Mouse (Mus musculus): ENCODE results near the gene Mfsd13b.
"Not testable (repeated sequence)": the region's sequence is repeated elsewhere in the genome, so short reads cannot be mapped to it uniquely, and the experiment has no call there.

Mfsd13b gene

GRCm38 (mm10) chr7:120982968-120983367 is 659 bp downstream of the Mfsd13b start:
- DNase-seq (ENCODE audit: low spot score in 2 of 2): no peak

GRCm38 (mm10) chr7:120991191-120991590 is 8.9 kb downstream of the Mfsd13b start:
- DNase-seq (ENCODE audit: low spot score in 2 of 2): no peak

GRCm38 (mm10) chr7:120999021-120999530 is 16.8 kb downstream of the Mfsd13b start:
- DNase-seq (ENCODE audit: low spot score in 2 of 2): no peak

GRCm38 (mm10) chr7:121000065-121000822 is 17.9 kb downstream of the Mfsd13b start:
- no peak for DNase-seq (ENCODE audit: low spot score in 2 of 2)

GRCm38 (mm10) chr7:121001879-121002278 is 19.6 kb downstream of the Mfsd13b start:
- DNase-seq (ENCODE audit: low spot score in 2 of 2): no peak

GRCm38 (mm10) chr7:121002407-121002928 is 20.2 kb downstream of the Mfsd13b start:
- no peak for DNase-seq (ENCODE audit: low spot score in 2 of 2)

GRCm38 (mm10) chr7:121003793-121004418 is 21.6 kb downstream of the Mfsd13b start:
- DNase-seq (ENCODE audit: low spot score in 2 of 2): no peak

GRCm38 (mm10) chr7:121011794-121012689 is 29.7 kb downstream of the Mfsd13b start:
- DNase-seq (ENCODE audit: low spot score in 2 of 2): no peak

- DNase-seq (ENCODE audit: low spot score in 2 of 2): no peak
Measured at GRCm38 (mm10) chr7:121014486-121014885, 32.2 kb downstream of the Mfsd13b start.

GRCm38 (mm10) chr7:121018778-121019177 is 36.5 kb downstream of the Mfsd13b start:
- DNase-seq (ENCODE audit: low spot score in 2 of 2): no peak

- no peak for DNase-seq (ENCODE audit: low spot score in 2 of 2)
Measured at GRCm38 (mm10) chr7:121020277-121020676, 38.0 kb downstream of the Mfsd13b start.

GRCm38 (mm10) chr7:121025221-121026008 is 43.1 kb downstream of the Mfsd13b start:
- DNase-seq (ENCODE audit: low spot score in 2 of 2): no peak

- no peak for DNase-seq (ENCODE audit: low spot score in 2 of 2)
Measured at GRCm38 (mm10) chr7:121026300-121026699, 44.0 kb downstream of the Mfsd13b start.

GRCm38 (mm10) chr7:121029947-121030346 is 47.6 kb downstream of the Mfsd13b start:
- DNase-seq (ENCODE audit: low spot score in 2 of 2): not testable (repeated sequence)

- DNase-seq (ENCODE audit: low spot score in 2 of 2): peak; percentile 87 to 88
Measured at GRCm38 (mm10) chr7:121033856-121034652, 51.7 kb downstream of the Mfsd13b start, which contains the start of gene Mettl9. Gene Mettl9, plus strand, starts transcription at chr7:121034445.

GRCm38 (mm10) chr7:121034701-121035141 is 52.4 kb downstream of the Mfsd13b start:
- DNase-seq (ENCODE audit: low spot score in 2 of 2): peak in 1 of 2 experiments; percentile 49

- DNase-seq (ENCODE audit: low spot score in 2 of 2): peak in 1 of 2 experiments; percentile 9
Measured at GRCm38 (mm10) chr7:121035161-121035721, 52.9 kb downstream of the Mfsd13b start.

- DNase-seq (ENCODE audit: low spot score in 2 of 2): no peak
Measured at GRCm38 (mm10) chr7:121040595-121040994, 58.3 kb downstream of the Mfsd13b start.

- DNase-seq (ENCODE audit: low spot score in 2 of 2): no peak
Measured at GRCm38 (mm10) chr7:121041989-121042388, 59.7 kb downstream of the Mfsd13b start.

- no peak for DNase-seq (ENCODE audit: low spot score in 2 of 2)
Measured at GRCm38 (mm10) chr7:121043004-121043403, 60.7 kb downstream of the Mfsd13b start.
